15 mouse cellular contexts compared by ENCODE assay signal in genomic region chr3:145692037-145692436, GRCm38 (mm10). TPM values are rescaled to one million over a fixed set of nuclear protein-coding genes. Genes with fewer than 3 reads are reported as not detected.
DNase-seq lines count a peak whose midpoint lies in the region; ATAC-seq and TF ChIP-seq lines count a peak whose summit lies in the region.
"Had no signal": no experiment of that assay in that cellular context is flagged by ENCODE, and none has a peak within 500 bp of the region (broad histone marks: within the 10 kb centered on the region; RNA-seq: fewer than 3 reads in every experiment).

No protein-coding gene starts in this region.

- no peak overlapping the region for H3K4me3 ChIP-seq in kidney, adult 2 months (ENCODE audit: insufficient read depth, low read depth, low read length)
- peak overlapping the region; percentile 1; the same call in 1 of the 2 replicates for H3K4me3 ChIP-seq in embryonic facial prominence, embryonic 13.5 days
- H3K4me3 ChIP-seq: heart, embryonic 13.5 days; neural tube, embryonic 15.5 days had no signal

- H3K9me3 ChIP-seq in embryonic facial prominence, embryonic 13.5 days, result no peaks in the 10 kb centered on the region
- H3K9me3 ChIP-seq: heart, embryonic 13.5 days; neural tube, embryonic 15.5 days had no signal

- no peaks in the 10 kb centered on the region; the same call in 1 of the 2 replicates for H3K27me3 ChIP-seq in kidney, adult 2 months (replicated peaks; ENCODE audit: control insufficient read depth, insufficient read depth, low read length)
- H3K27me3 ChIP-seq in embryonic facial prominence, embryonic 13.5 days, result no peaks in the 10 kb centered on the region
- H3K27me3 ChIP-seq: heart, embryonic 13.5 days; neural tube, embryonic 15.5 days had no signal

- ATAC-seq in embryonic facial prominence, embryonic 13.5 days (ENCODE audit: insufficient number of reproducible peaks, insufficient read depth, low FRiP score, low TSS enrichment, low read depth), result peak; percentile 79; the same call in 1 of the 2 replicates
- ATAC-seq: hindbrain, postnatal 0 days had no signal

- H3K4me1 ChIP-seq in kidney, adult 2 months (ENCODE audit: control insufficient read depth, insufficient read depth, low read length), result no peaks in the 10 kb centered on the region
- peaks cover 28% of the 10 kb centered on the region for H3K4me1 ChIP-seq in embryonic facial prominence, embryonic 13.5 days
- H3K4me1 ChIP-seq: heart, embryonic 13.5 days; neural tube, embryonic 15.5 days had no signal

- DNase-seq in kidney, adult 2 months, result peak; percentile 27
- DNase-seq in kidney, adult 11 months, result no peak
- DNase-seq in adrenal gland, postnatal 36 days, result peak; percentile 7 to 15
- peak; percentile 33 for DNase-seq in kidney, postnatal 10 days
- no peak for DNase-seq in frontal cortex, postnatal 14 days (ENCODE audit: low spot score in 2 of 2)
- DNase-seq in ovary, postnatal 36 days (ENCODE audit: low spot score), result no peak
- DNase-seq in cerebellum, postnatal 14 days, result no peak
- DNase-seq: cerebellum, adult 11-12 months; layer of hippocampus, postnatal 36 days; right cerebral cortex, postnatal 25 days had no signal

- WGBS in kidney, adult 2 months, result 69% methylated on average over 9 of the region's 9 CpGs
- 31% methylated on average over 9 of the region's 9 CpGs for WGBS in embryonic facial prominence, embryonic 13.5 days

- H3K27ac ChIP-seq in kidney, adult 2 months (ENCODE audit: insufficient read depth, low read depth, low read length), result no peak overlapping the region
- H3K27ac ChIP-seq in embryonic facial prominence, embryonic 13.5 days, result peak overlapping the region; percentile 83
- H3K27ac ChIP-seq: heart, embryonic 13.5 days; hindbrain, postnatal 0 days; macrophage; neural tube, embryonic 15.5 days had no signal

- TF ChIP-seq POLR2A in kidney, adult 2 months (IDR thresholded peaks at IDR 0.05; ENCODE audit: low read depth, low read length), result no peak

- no peak for TF ChIP-seq CTCF in kidney, adult 2 months (conservative IDR thresholded peaks at IDR 0.05; ENCODE audit: insufficient read depth, insufficient read length, low read depth, low read length)

- no peak overlapping the region for H3K9ac ChIP-seq in embryonic facial prominence, embryonic 13.5 days
- H3K9ac ChIP-seq: heart, embryonic 13.5 days; neural tube, embryonic 15.5 days had no signal

- H3K4me2 ChIP-seq in embryonic facial prominence, embryonic 13.5 days, result peak overlapping the region; percentile 48
- H3K4me2 ChIP-seq: heart, embryonic 13.5 days; neural tube, embryonic 15.5 days had no signal

- no peaks in the 10 kb centered on the region for H3K36me3 ChIP-seq in kidney, adult 2 months (ENCODE audit: control insufficient read depth, insufficient read depth, low read length)
- H3K36me3 ChIP-seq in embryonic facial prominence, embryonic 13.5 days, result no peaks in the 10 kb centered on the region
- H3K36me3 ChIP-seq: heart, embryonic 13.5 days; neural tube, embryonic 15.5 days had no signal

RNA-seq across cellular contexts. Expression of gene Ccn1, which starts 42.3 kb away (rescaled TPM):
- 14.2 and 16.5 TPM in 2 replicates for polyA plus RNA-seq in kidney, adult 2 months (2012; rRNA removed)
- 10 to 100 TPM; 19.4 to 25.8 TPM for total RNA-seq in adrenal gland, postnatal 36 days (2021)
- polyA plus RNA-seq in embryonic facial prominence, embryonic 13.5 days (2015; fragmentation: Nextera tagmentation; extraction: Ambion mirVana), result 50.3 TPM in 2 replicates

Comparison
In these comparisons a context has a peak if more than half of its experiments do, and no peak if none do; other contexts are left out.
1. DNase-seq: peak in kidney, adult 2 months (single experiment), adrenal gland, postnatal 36 days (2 of 2) and kidney, postnatal 10 days (single experiment); none in kidney, adult 11 months (single experiment), frontal cortex, postnatal 14 days (0 of 2), ovary, postnatal 36 days (single experiment) and cerebellum, postnatal 14 days (0 of 2).